In genomic region chr8:11530155-11530770, GRCm38 (mm10) we compare ENCODE assay signal across 17 mouse cellular contexts. TPM values are rescaled to one million over a fixed set of nuclear protein-coding genes. Genes with fewer than 3 reads are reported as not detected.
DNase-seq lines count a peak whose midpoint lies in the region; ATAC-seq and TF ChIP-seq lines count a peak whose summit lies in the region.
"Had no signal": no experiment of that assay in that cellular context is flagged by ENCODE, and none has a peak within 500 bp of the region (broad histone marks: within the 10 kb centered on the region; RNA-seq: fewer than 3 reads in every experiment).

No protein-coding gene starts in this region.

- peak; percentile 25 for DNase-seq in kidney, adult 18-20 months
- DNase-seq in kidney, postnatal 10 days, result no peak
- peak; percentile 41 for DNase-seq in right cerebral cortex, adult 18-20 months
- no peak for DNase-seq in right cerebral cortex, postnatal 25 days
- peak; percentile 44 for DNase-seq in brain, adult 2 months (ENCODE audit: low read depth, low spot score)
- DNase-seq in liver, postnatal 0 days, result no peak
- DNase-seq: cerebellum, adult 9-11 months; gastrocnemius, postnatal 36 days; lung, adult 18-20 months had no signal

- no peak overlapping the region for H3K4me2 ChIP-seq in liver, postnatal 0 days (ENCODE audit: low read depth, low read length)
- H3K4me2 ChIP-seq in intestine, embryonic 15.5 days (replicated peaks), result no peak overlapping the region
- H3K4me2 ChIP-seq: forebrain, embryonic 13.5 days; hindbrain, embryonic 14.5 days; midbrain, embryonic 12.5 days; neural tube, embryonic 15.5 days had no signal

- H3K27ac ChIP-seq in liver, postnatal 0 days (ENCODE audit: low read depth), result peak overlapping the region; percentile 64
- no peak overlapping the region for H3K27ac ChIP-seq in intestine, embryonic 15.5 days
- H3K27ac ChIP-seq: forebrain, embryonic 13.5 days; hindbrain, embryonic 14.5 days; limb, embryonic 10.5 days; midbrain, embryonic 12.5 days; neural tube, embryonic 15.5 days had no signal

- no peaks in the 10 kb centered on the region for H3K4me1 ChIP-seq in liver, postnatal 0 days (ENCODE audit: insufficient read depth)
- H3K4me1 ChIP-seq in intestine, embryonic 15.5 days (replicated peaks), result no peaks in the 10 kb centered on the region
- H3K4me1 ChIP-seq: limb, embryonic 10.5 days; neural tube, embryonic 15.5 days had no signal

- peak; percentile 57 for ATAC-seq in liver, postnatal 0 days
- ATAC-seq in intestine, embryonic 15.5 days, result no peak
- ATAC-seq: forebrain, embryonic 13.5 days; intestine, postnatal 0 days had no signal

- no peak overlapping the region for H3K4me3 ChIP-seq in liver, postnatal 0 days (ENCODE audit: low read depth, low read length)
- H3K4me3 ChIP-seq in intestine, embryonic 15.5 days (replicated peaks), result no peak overlapping the region
- H3K4me3 ChIP-seq: forebrain, embryonic 13.5 days; limb, embryonic 10.5 days; midbrain, embryonic 12.5 days; myocyte; neural tube, embryonic 15.5 days had no signal

- no peaks in the 10 kb centered on the region for H3K27me3 ChIP-seq in liver, postnatal 0 days (ENCODE audit: insufficient read depth, low read length)
- no peaks in the 10 kb centered on the region for H3K27me3 ChIP-seq in intestine, embryonic 15.5 days (replicated peaks)
- H3K27me3 ChIP-seq: forebrain, embryonic 13.5 days; midbrain, embryonic 12.5 days; neural tube, embryonic 15.5 days had no signal

- H3K9me3 ChIP-seq in liver, postnatal 0 days (ENCODE audit: low read length), result no peaks in the 10 kb centered on the region
- no peaks in the 10 kb centered on the region for H3K9me3 ChIP-seq in intestine, embryonic 15.5 days
- H3K9me3 ChIP-seq: forebrain, embryonic 13.5 days; limb, embryonic 10.5 days; midbrain, embryonic 12.5 days; neural tube, embryonic 15.5 days had no signal

- 76% methylated on average over 18 of the region's 18 CpGs for WGBS in liver, postnatal 0 days (ENCODE audit: insufficient replicate concordance)
- 84% methylated on average over 18 of the region's 18 CpGs for WGBS in intestine, embryonic 15.5 days

- H3K36me3 ChIP-seq in liver, postnatal 0 days (replicated peaks; ENCODE audit: insufficient read depth, low read length), result peaks cover 15% of the 10 kb centered on the region; the same call in 1 of the 2 replicates
- peaks cover 13% of the 10 kb centered on the region for H3K36me3 ChIP-seq in intestine, embryonic 15.5 days

- TF ChIP-seq CTCF in liver, postnatal 0 days (IDR thresholded peaks at IDR 0.05; ENCODE audit: low read depth), result no peak

- TF ChIP-seq EP300 in liver, postnatal 0 days (IDR thresholded peaks at IDR 0.05; ENCODE audit: low read depth), result no peak

- H3K9ac ChIP-seq in liver, postnatal 0 days (replicated peaks), result no peak overlapping the region
- H3K9ac ChIP-seq in intestine, embryonic 15.5 days, result no peak overlapping the region
- H3K9ac ChIP-seq: forebrain, embryonic 13.5 days; hindbrain, embryonic 14.5 days; midbrain, embryonic 12.5 days; neural tube, embryonic 15.5 days had no signal

RNA-seq across cellular contexts. Expression of gene Cars2, which starts 20.3 kb away (rescaled TPM):
- 7.2 and 8.4 TPM in 2 replicates for polyA plus RNA-seq in liver, postnatal 0 days (2015; fragmentation: Nextera tagmentation; extraction: Ambion mirVana)
- polyA plus RNA-seq in intestine, embryonic 15.5 days (2015; fragmentation: Nextera tagmentation; extraction: Ambion mirVana), result 26.2 and 33.1 TPM in 2 replicates

RNA-seq across cellular contexts. Expression of gene Ing1, which starts 25.1 kb away (rescaled TPM):
- 12.6 and 14.5 TPM in 2 replicates for polyA plus RNA-seq in liver, postnatal 0 days (2015; fragmentation: Nextera tagmentation; extraction: Ambion mirVana)
- polyA plus RNA-seq in intestine, embryonic 15.5 days (2015; fragmentation: Nextera tagmentation; extraction: Ambion mirVana), result 34.2 and 35.0 TPM in 2 replicates

RNA-seq across cellular contexts. Expression of gene Naxd, which starts 33.0 kb away (rescaled TPM):
- 46.7 and 47.1 TPM in 2 replicates for polyA plus RNA-seq in liver, postnatal 0 days (2015; fragmentation: Nextera tagmentation; extraction: Ambion mirVana)
- polyA plus RNA-seq in intestine, embryonic 15.5 days (2015; fragmentation: Nextera tagmentation; extraction: Ambion mirVana), result 94.4 and 101 TPM in 2 replicates

RNA-seq across cellular contexts. Expression of gene Rab20, which starts 51.8 kb away (rescaled TPM):
- 10.7 and 11.1 TPM in 2 replicates for polyA plus RNA-seq in liver, postnatal 0 days (2015; fragmentation: Nextera tagmentation; extraction: Ambion mirVana)
- polyA plus RNA-seq in intestine, embryonic 15.5 days (2015; fragmentation: Nextera tagmentation; extraction: Ambion mirVana), result 14.8 and 16.5 TPM in 2 replicates

Comparison
In these comparisons a context has a peak if more than half of its experiments do, and no peak if none do; other contexts are left out.
1. DNase-seq: peak in kidney, adult 18-20 months (single experiment), right cerebral cortex, adult 18-20 months (single experiment) and brain, adult 2 months (single experiment); none in kidney, postnatal 10 days (single experiment), right cerebral cortex, postnatal 25 days (single experiment) and liver, postnatal 0 days (single experiment).